Mouse (Mus musculus) embryonic stem cell, embryonic (primary cell): ENCODE results near the gene Tmem160.

Source experiments
- CTCF ChIA-PET, 4 experiments: fragments of 300-600 bp in 2 of 4; fragments of 350-600 bp in 2 of 4; sonication (Branson Sonifier 250); formaldehyde crosslinking; loops; one replicate each; lab custom pipeline; 2022; ENCODE audit warnings: inconsistent platforms in 2 of 4; lab: Charles Lee
- POLR2A ChIA-PET, 4 experiments: fragments of 300-600 bp in 2 of 4; fragments of 350-600 bp in 2 of 4; sonication (Branson Sonifier 250); formaldehyde crosslinking; loops; one replicate each; lab custom pipeline; 2022; ENCODE audit warnings: antibody characterized with exemption in 4 of 4, inconsistent platforms in 1 of 4; lab: Charles Lee

Gene Tmem160

GRCm38 (mm10) chr7:16465568-16465967 is 13.0 kb downstream of the Tmem160 start:
- ChIA-PET POLR2A (interaction anchor here in 3 of 4 experiments (0.9 to 4.3 kb wide), 3 partner anchors 78 to 171 kb away, joined by 4 to 27 read pairs (median 12); partner anchors contain the start of gene Sae1 (in 1 of the 3)), CTCF (interaction anchor here in 3 of 4 experiments (0.9 to 4.2 kb wide), 8 partner anchors 10 to 171 kb away, joined by 3 to 108 read pairs (median 6); no protein-coding TSS in a partner anchor)

GRCm38 (mm10) chr7:16466565-16466964 is 14.0 kb downstream of the Tmem160 start:
- CTCF ChIA-PET = interaction anchor here in 2 of 4 experiments (0.9 to 1.0 kb wide), 2 partner anchors 11 to 25 kb away, joined by 3 to 4 read pairs; no protein-coding TSS in a partner anchor
- POLR2A ChIA-PET = interaction anchor here in 1 of 4 experiments (0.7 kb wide), 1 partner anchor 68 kb away, joined by 4 read pairs; no protein-coding TSS in a partner anchor

DNA sequence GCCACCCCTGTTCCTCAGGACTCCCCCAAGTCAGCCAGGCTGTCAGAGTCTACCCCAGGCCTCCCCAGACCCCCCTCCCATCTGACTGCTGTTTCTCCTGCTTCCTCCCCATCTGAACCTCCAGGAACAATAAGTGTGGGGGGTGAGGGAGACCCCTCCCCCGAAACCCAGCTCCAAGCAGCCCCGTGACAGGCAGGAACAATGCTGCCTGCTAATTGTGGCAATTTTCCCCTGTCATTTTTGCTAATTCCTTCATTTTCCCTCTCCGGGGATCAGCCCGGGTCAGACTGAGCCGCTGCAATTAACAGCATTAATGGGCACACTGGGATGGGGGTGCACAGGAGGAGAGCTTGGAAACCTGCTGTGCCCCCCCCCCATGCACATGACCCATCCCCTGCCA is 15.5 kb downstream of the Tmem160 start:
- ChIA-PET CTCF (interaction anchor here in 2 of 4 experiments (0.7 to 1.4 kb wide), 2 partner anchors 24 to 180 kb away, joined by 4 to 16 read pairs; no protein-coding TSS in a partner anchor), POLR2A (interaction anchor here in 1 of 4 experiments (0.7 kb wide), 1 partner anchor 39 kb away, joined by 4 read pairs; no protein-coding TSS in a partner anchor)

- ChIA-PET POLR2A (interaction anchor here in 2 of 4 experiments (0.7 to 1.3 kb wide), 4 partner anchors 72 to 183 kb away, joined by 3 to 6 read pairs (median 3); no protein-coding TSS in a partner anchor), CTCF (interaction anchor here in 3 of 4 experiments (0.6 to 1.4 kb wide), 11 partner anchors 8 to 528 kb away, joined by 3 to 6 read pairs (median 3); no protein-coding TSS in a partner anchor)
Measured at GRCm38 (mm10) chr7:16471549-16471948, 19.0 kb downstream of the Tmem160 start.

GRCm38 (mm10) chr7:16472116-16472709 is 19.6 kb downstream of the Tmem160 start:
- ChIA-PET POLR2A (interaction anchor here in 2 of 4 experiments (0.6 to 1.3 kb wide), 5 partner anchors 51 to 183 kb away, joined by 3 to 6 read pairs (median 3); no protein-coding TSS in a partner anchor), CTCF (interaction anchor here in 3 of 4 experiments (0.6 to 1.4 kb wide), 11 partner anchors 9 to 527 kb away, joined by 3 to 6 read pairs (median 3); no protein-coding TSS in a partner anchor)

DNA sequence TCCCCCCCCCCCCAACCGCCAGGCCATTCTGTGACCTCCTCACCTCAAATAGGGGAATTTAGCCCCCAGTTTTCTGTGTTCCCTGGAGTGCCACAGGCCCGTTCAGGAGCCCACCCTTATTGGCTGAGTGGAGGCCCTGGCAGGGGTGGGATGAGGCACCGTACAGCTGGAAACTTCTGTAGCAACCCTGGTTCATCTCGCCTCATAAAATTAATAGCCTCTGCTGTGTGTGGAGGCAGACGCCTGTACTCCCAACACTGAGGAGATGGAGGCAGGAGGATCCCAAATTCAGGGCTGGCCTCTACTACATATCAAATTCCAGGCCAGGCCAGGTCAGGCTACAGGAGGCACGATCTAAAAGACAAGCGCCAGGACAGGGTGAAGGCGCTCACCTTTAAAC is 21.3 kb downstream of the Tmem160 start:
- ChIA-PET CTCF (interaction anchor here in 2 of 4 experiments (0.5 to 1.0 kb wide), 3 partner anchors 11 to 418 kb away, joined by 5 to 10 read pairs (median 5); no protein-coding TSS in a partner anchor), POLR2A (interaction anchor here in 2 of 4 experiments (0.7 to 1.5 kb wide), 2 partner anchors 73 to 188 kb away, joined by 3 read pairs; no protein-coding TSS in a partner anchor)

DNA sequence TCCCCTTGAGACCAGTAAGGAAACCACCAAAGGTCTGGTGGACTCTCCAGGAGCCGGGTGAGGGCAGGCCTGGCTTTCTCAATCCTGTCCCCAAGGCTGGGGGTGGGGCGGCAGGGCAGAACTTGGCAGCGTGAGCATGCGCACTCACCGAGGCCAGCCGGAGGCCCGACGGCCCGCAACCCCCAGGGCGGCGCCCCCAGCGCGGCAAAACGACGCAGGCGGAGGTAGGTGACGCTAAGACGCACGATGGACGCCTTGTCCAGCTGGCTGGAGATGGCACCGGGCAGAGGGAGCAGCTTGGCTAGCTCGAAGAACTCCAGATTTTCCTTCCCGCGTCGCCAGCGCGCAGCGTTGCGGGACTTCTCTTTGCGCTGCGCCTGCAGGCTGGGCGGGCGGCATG is 21.9 kb downstream of the Tmem160 start:
- CTCF ChIA-PET = interaction anchor here in 1 of 4 experiments (0.5 to 1.2 kb wide), 4 partner anchors 11 to 418 kb away, joined by 3 to 5 read pairs (median 4); no protein-coding TSS in a partner anchor
- POLR2A ChIA-PET = interaction anchor here in 2 of 4 experiments (0.7 to 1.5 kb wide), 3 partner anchors 73 to 189 kb away, joined by 3 read pairs; no protein-coding TSS in a partner anchor

GRCm38 (mm10) chr7:16475321-16475720 is 22.7 kb downstream of the Tmem160 start:
- ChIA-PET CTCF (interaction anchor here in 2 of 4 experiments (0.8 to 1.6 kb wide), 4 partner anchors 12 to 181 kb away, joined by 3 to 9 read pairs (median 4); no protein-coding TSS in a partner anchor), POLR2A (interaction anchor here in 3 of 4 experiments (0.6 to 1.5 kb wide), 6 partner anchors 14 to 190 kb away, joined by 3 to 4 read pairs (median 3); no protein-coding TSS in a partner anchor)

- ChIA-PET POLR2A (interaction anchor here in 2 of 4 experiments (0.6 to 1.0 kb wide), 3 partner anchors 14 to 167 kb away, joined by 3 to 4 read pairs (median 3); no protein-coding TSS in a partner anchor), CTCF (interaction anchor here in 2 of 4 experiments (0.8 to 1.6 kb wide), 3 partner anchors 13 to 181 kb away, joined by 3 to 9 read pairs (median 4); no protein-coding TSS in a partner anchor)
Measured at GRCm38 (mm10) chr7:16475764-16476599, 23.4 kb downstream of the Tmem160 start.

GRCm38 (mm10) chr7:16476600-16476989 is 24.0 kb downstream of the Tmem160 start:
- ChIA-PET POLR2A (no interaction called here), CTCF (no interaction called here)

GRCm38 (mm10) chr7:16477628-16478027 is 25.0 kb downstream of the Tmem160 start, which contains the start of gene Npas1:
Npas1 (minus strand) TSS chr7:16477728.
- CTCF ChIA-PET = interaction anchor here in 2 of 4 experiments (1.0 to 1.1 kb wide), 2 partner anchors 14 kb away, joined by 3 to 6 read pairs; no protein-coding TSS in a partner anchor
- POLR2A ChIA-PET = no interaction called here

DNA sequence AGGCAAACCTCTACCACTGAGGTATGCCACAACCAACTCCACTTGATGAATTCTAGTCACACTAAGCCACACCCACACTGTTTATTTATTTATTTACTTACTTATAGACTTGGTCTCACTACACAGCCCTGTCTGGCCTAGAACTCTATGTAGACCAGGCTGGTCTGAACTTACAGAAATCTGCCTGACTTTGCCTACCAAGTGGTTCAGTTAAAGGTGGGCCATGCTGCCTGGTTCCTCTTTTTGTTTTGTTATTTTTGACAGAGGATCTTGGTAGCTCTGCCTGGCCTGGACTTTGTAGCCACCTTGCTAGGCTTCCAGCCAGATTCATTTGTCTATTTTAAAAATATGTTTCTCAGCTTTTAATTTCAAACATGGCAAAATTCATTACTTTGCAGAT is 36.2 kb downstream of the Tmem160 start:
- ChIA-PET POLR2A (interaction anchor here in 1 of 4 experiments (0.5 kb wide), 1 partner anchor 269 kb away, joined by 3 read pairs; no protein-coding TSS in a partner anchor), CTCF (interaction anchor here (0.6 to 6.2 kb wide), 16 partner anchors 7 to 203 kb away, joined by 3 to 108 read pairs (median 6); partner anchors contain the start of gene Arhgap35 (in 1 of the 4))

GRCm38 (mm10) chr7:16489948-16490347 is 37.4 kb downstream of the Tmem160 start:
- POLR2A ChIA-PET = interaction anchor here in 3 of 4 experiments (0.7 to 1.7 kb wide), 12 partner anchors 8 to 204 kb away, joined by 3 to 10 read pairs (median 4); partner anchors contain the start of gene Ccdc9 (in 1 of the 3)
- CTCF ChIA-PET = interaction anchor here (0.5 to 6.2 kb wide), 51 partner anchors 8 to 522 kb away, joined by 3 to 108 read pairs (median 4); partner anchors contain the start of genes Arhgap35 (in 2 of the 4), Ccdc9 (in 1 of the 4), Ehd2 (in 1 of the 4) and Inafm1 (in 1 of the 4)

DNA sequence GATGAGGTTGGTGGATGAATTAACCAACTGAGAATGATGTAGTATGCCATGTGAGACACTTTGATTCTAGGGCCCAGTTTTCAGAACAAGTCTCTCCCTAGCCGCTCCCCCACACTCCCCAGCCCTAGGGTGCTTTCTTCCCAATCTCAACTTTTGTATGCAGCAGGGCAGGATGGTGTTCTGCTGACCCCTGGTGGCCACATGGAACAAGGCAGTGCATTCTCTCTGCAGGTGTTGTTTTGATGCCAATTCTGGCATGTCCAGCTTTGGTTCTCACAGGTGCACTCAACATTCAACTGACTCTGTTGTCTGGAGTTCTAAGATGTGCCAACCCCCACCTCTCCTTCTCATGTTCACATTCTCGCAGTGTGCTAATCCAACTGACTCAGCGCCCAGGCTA is 39.2 kb downstream of the Tmem160 start:
- ChIA-PET CTCF (interaction anchor here (0.5 to 6.2 kb wide), 41 partner anchors 9 to 435 kb away, joined by 3 to 108 read pairs (median 4); partner anchors contain the start of genes Arhgap35 (in 2 of the 4), Inafm1 (in 1 of the 4) and Npas1 (in 1 of the 4)), POLR2A (interaction anchor here (0.6 to 1.7 kb wide), 9 partner anchors 9 to 205 kb away, joined by 3 to 8 read pairs (median 4); partner anchors contain the start of gene Ccdc9 (in 1 of the 4))

- ChIA-PET POLR2A (interaction anchor here in 3 of 4 experiments (0.7 to 1.7 kb wide), 9 partner anchors 9 to 206 kb away, joined by 3 to 5 read pairs (median 4); partner anchors contain the start of gene Ccdc9 (in 1 of the 3)), CTCF (interaction anchor here (0.6 to 6.2 kb wide), 42 partner anchors 8 to 410 kb away, joined by 3 to 108 read pairs (median 4); partner anchors contain the start of genes Arhgap35 (in 2 of the 4), Inafm1 (in 1 of the 4) and Npas1 (in 1 of the 4))
Measured at GRCm38 (mm10) chr7:16492211-16492610, 39.6 kb downstream of the Tmem160 start.

GRCm38 (mm10) chr7:16493361-16493760 is 40.8 kb downstream of the Tmem160 start:
- ChIA-PET POLR2A (interaction anchor here (0.6 to 1.7 kb wide), 12 partner anchors 10 to 199 kb away, joined by 3 to 4 read pairs (median 3); partner anchors contain the start of gene Arhgap35 (in 1 of the 4)), CTCF (interaction anchor here (0.5 to 6.2 kb wide), 34 partner anchors 9 to 399 kb away, joined by 3 to 108 read pairs (median 4); partner anchors contain the start of genes Arhgap35 (in 1 of the 4) and Gng8 (in 1 of the 4))
